Mouse (Mus musculus): Measurements from ENCODE around the gene Camta1. TPM values are rescaled to one million over a fixed set of nuclear protein-coding genes. Genes with fewer than 3 reads are reported as not detected.

Gene Camta1
- polyA plus RNA-seq, 1 experiment from 2014 or later: 61.9 TPM

- no peak for DNase-seq (ENCODE audit: low spot score)
- H3K4me1 ChIP-seq (replicated peaks; ENCODE audit: control insufficient read depth, insufficient read depth): no peaks in the 10 kb centered on the region
- H3K4me2 ChIP-seq (replicated peaks; ENCODE audit: low read depth): no peak overlapping the region
- TF ChIP-seq CTCF (IDR thresholded peaks at IDR 0.05; ENCODE audit: low read depth): no peak
- TF ChIP-seq EP300 (optimal IDR thresholded peaks at IDR 0.05): no peak
- H3K27me3 ChIP-seq (ENCODE audit: control insufficient read depth, insufficient read depth, low read length): no peaks in the 10 kb centered on the region
- H3K36me3 ChIP-seq (ENCODE audit: control insufficient read depth, insufficient read depth, low read length): no peaks in the 10 kb centered on the region
- 53% methylated on average over 4 of the region's 4 CpGs for WGBS
- no peak overlapping the region for H3K27ac ChIP-seq (replicated peaks)
- H3K4me3 ChIP-seq (ENCODE audit: low read depth, low read length): no peak overlapping the region
- no peak overlapping the region for H3K9ac ChIP-seq (ENCODE audit: low read length)
- no peak for ATAC-seq (ENCODE audit: low FRiP score, low TSS enrichment)
- H3K9me3 ChIP-seq (ENCODE audit: control insufficient read depth, low read length): no peaks in the 10 kb centered on the region
These were observed 700.7 kb downstream of the Camta1 start for GRCm38 (mm10) chr4:151160932-151161331.

- ATAC-seq (ENCODE audit: low FRiP score, low TSS enrichment): no peak
- H3K9me3 ChIP-seq (ENCODE audit: control insufficient read depth, low read length): no peaks in the 10 kb centered on the region
- H3K4me3 ChIP-seq (ENCODE audit: low read depth, low read length): no peak overlapping the region
- no peak overlapping the region for H3K4me2 ChIP-seq (replicated peaks; ENCODE audit: low read depth)
- H3K27ac ChIP-seq (replicated peaks): no peak overlapping the region
- WGBS: 46% methylated on average over 8 of the region's 8 CpGs
- no peaks in the 10 kb centered on the region for H3K36me3 ChIP-seq (ENCODE audit: control insufficient read depth, insufficient read depth, low read length)
- DNase-seq (ENCODE audit: low spot score): no peak
- H3K4me1 ChIP-seq (replicated peaks; ENCODE audit: control insufficient read depth, insufficient read depth): no peaks in the 10 kb centered on the region
- TF ChIP-seq CTCF (IDR thresholded peaks at IDR 0.05; ENCODE audit: low read depth) (no peak), EP300 (optimal IDR thresholded peaks at IDR 0.05) (no peak)
- H3K27me3 ChIP-seq (ENCODE audit: control insufficient read depth, insufficient read depth, low read length): no peaks in the 10 kb centered on the region
- H3K9ac ChIP-seq (ENCODE audit: low read length): no peak overlapping the region
These were observed 701.2 kb downstream of the Camta1 start for GRCm38 (mm10) chr4:151160476-151160875.

GRCm38 (mm10) chr4:151158250-151158649, 703.4 kb downstream of the Camta1 start:
- TF ChIP-seq EP300 (optimal IDR thresholded peaks at IDR 0.05) (no peak), CTCF (IDR thresholded peaks at IDR 0.05; ENCODE audit: low read depth) (peak; percentile 44)
- no peak for ATAC-seq (ENCODE audit: low FRiP score, low TSS enrichment)
- H3K27me3 ChIP-seq (ENCODE audit: control insufficient read depth, insufficient read depth, low read length): no peaks in the 10 kb centered on the region
- DNase-seq (ENCODE audit: low spot score): no peak
- no peaks in the 10 kb centered on the region for H3K4me1 ChIP-seq (replicated peaks; ENCODE audit: control insufficient read depth, insufficient read depth)
- no peaks in the 10 kb centered on the region for H3K9me3 ChIP-seq (ENCODE audit: control insufficient read depth, low read length)
- 60% methylated on average over 3 of the region's 3 CpGs for WGBS
- H3K4me3 ChIP-seq (ENCODE audit: low read depth, low read length): no peak overlapping the region
- no peak overlapping the region for H3K27ac ChIP-seq (replicated peaks)
- no peak overlapping the region for H3K9ac ChIP-seq (ENCODE audit: low read length)
- H3K36me3 ChIP-seq (ENCODE audit: control insufficient read depth, insufficient read depth, low read length): no peaks in the 10 kb centered on the region
- H3K4me2 ChIP-seq (replicated peaks; ENCODE audit: low read depth): no peak overlapping the region

GRCm38 (mm10) chr4:151156904-151157303, 704.8 kb downstream of the Camta1 start:
- Histone ChIP-seq H3K4me2 (replicated peaks; ENCODE audit: low read depth) (no peak overlapping the region), H3K27me3 (ENCODE audit: control insufficient read depth, insufficient read depth, low read length) (no peaks in the 10 kb centered on the region)
- ATAC-seq (ENCODE audit: low FRiP score, low TSS enrichment): peak; percentile 58

GRCm38 (mm10) chr4:151155587-151155986, 706.1 kb downstream of the Camta1 start:
- 75% methylated on average over 4 of the region's 4 CpGs for WGBS
- TF ChIP-seq EP300 (optimal IDR thresholded peaks at IDR 0.05) (no peak), CTCF (IDR thresholded peaks at IDR 0.05; ENCODE audit: low read depth) (no peak)
- Histone ChIP-seq H3K9ac (ENCODE audit: low read length) (no peak overlapping the region), H3K4me3 (ENCODE audit: low read depth, low read length) (no peak overlapping the region), H3K36me3 (ENCODE audit: control insufficient read depth, insufficient read depth, low read length) (no peaks in the 10 kb centered on the region), H3K4me1 (replicated peaks; ENCODE audit: control insufficient read depth, insufficient read depth) (no peaks in the 10 kb centered on the region), H3K27me3 (ENCODE audit: control insufficient read depth, insufficient read depth, low read length) (no peaks in the 10 kb centered on the region), H3K4me2 (replicated peaks; ENCODE audit: low read depth) (no peak overlapping the region), H3K27ac (replicated peaks) (no peak overlapping the region), H3K9me3 (ENCODE audit: control insufficient read depth, low read length) (no peaks in the 10 kb centered on the region)
- DNase-seq (ENCODE audit: low spot score) (no peak), ATAC-seq (ENCODE audit: low FRiP score, low TSS enrichment) (no peak)

More at GRCm38 (mm10) chr4:151156904-151157303, 704.8 kb downstream of the Camta1 start:
- Histone ChIP-seq H3K4me1 (replicated peaks; ENCODE audit: control insufficient read depth, insufficient read depth) (no peaks in the 10 kb centered on the region), H3K9ac (ENCODE audit: low read length) (no peak overlapping the region), H3K36me3 (ENCODE audit: control insufficient read depth, insufficient read depth, low read length) (no peaks in the 10 kb centered on the region), H3K9me3 (ENCODE audit: control insufficient read depth, low read length) (no peaks in the 10 kb centered on the region), H3K4me3 (ENCODE audit: low read depth, low read length) (no peak overlapping the region), H3K27ac (replicated peaks) (no peak overlapping the region)
- 0% methylated on average over 7 of the region's 7 CpGs for WGBS
- TF ChIP-seq EP300 (optimal IDR thresholded peaks at IDR 0.05) (no peak), CTCF (IDR thresholded peaks at IDR 0.05; ENCODE audit: low read depth) (peak; percentile 99)
- DNase-seq (ENCODE audit: low spot score): peak; percentile 84

- no peaks in the 10 kb centered on the region for H3K36me3 ChIP-seq (ENCODE audit: control insufficient read depth, insufficient read depth, low read length)
- no peak overlapping the region for H3K27ac ChIP-seq (replicated peaks)
- TF ChIP-seq EP300 (optimal IDR thresholded peaks at IDR 0.05) (no peak), CTCF (IDR thresholded peaks at IDR 0.05; ENCODE audit: low read depth) (no peak)
- no peaks in the 10 kb centered on the region for H3K9me3 ChIP-seq (ENCODE audit: control insufficient read depth, low read length)
- H3K4me3 ChIP-seq (ENCODE audit: low read depth, low read length): no peak overlapping the region
- H3K27me3 ChIP-seq (ENCODE audit: control insufficient read depth, insufficient read depth, low read length): no peaks in the 10 kb centered on the region
- no peak overlapping the region for H3K9ac ChIP-seq (ENCODE audit: low read length)
- no peak for DNase-seq (ENCODE audit: low spot score)
- no peak for ATAC-seq (ENCODE audit: low FRiP score, low TSS enrichment)
- 45% methylated on average over 4 of the region's 4 CpGs for WGBS
- no peak overlapping the region for H3K4me2 ChIP-seq (replicated peaks; ENCODE audit: low read depth)
- no peaks in the 10 kb centered on the region for H3K4me1 ChIP-seq (replicated peaks; ENCODE audit: control insufficient read depth, insufficient read depth)
These were observed 707.4 kb downstream of the Camta1 start for GRCm38 (mm10) chr4:151154306-151154705.

All from stomach, postnatal 0 days (tissue).